Mouse (Mus musculus): Measurements from ENCODE around the gene G6pdx. TPM values are rescaled to one million over a fixed set of nuclear protein-coding genes. Genes with fewer than 3 reads are reported as not detected.

The G6pdx gene
- polyA plus RNA-seq, 1 experiment from 2014 or later, result 43.9 TPM

- DNase-seq (ENCODE audit: low spot score) (peak; percentile 74), ATAC-seq (ENCODE audit: low read depth) (peak; percentile 86)
- Histone ChIP-seq H3K9me3 (ENCODE audit: control insufficient read depth, low read length) (no peaks in the 10 kb centered on the region), H3K36me3 (ENCODE audit: control insufficient read depth, insufficient read depth, low read length) (0 out of 2 replicates have a peak, but pooled peaks cover 12% of the 10 kb centered on the region), H3K4me2 (ENCODE audit: low read depth, low read length) (peak overlapping the region; percentile 64), H3K4me1 (ENCODE audit: control insufficient read depth, insufficient read depth, low read length) (no peaks in the 10 kb centered on the region), H3K4me3 (ENCODE audit: low read depth, low read length) (peak overlapping the region; percentile 56), H3K27me3 (replicated peaks; ENCODE audit: control insufficient read depth, insufficient read depth, low read length) (no peaks in the 10 kb centered on the region), H3K9ac (ENCODE audit: low read depth, low read length) (peak overlapping the region; percentile 81), H3K27ac (replicated peaks; ENCODE audit: low read depth, low read length) (peak overlapping the region; percentile 78)
- 13% methylated on average over 13 of the region's 49 CpGs for WGBS
Observed at GRCm38 (mm10) chrX:74368209-74368909, 60.6 kb downstream of the G6pdx start.

- peak overlapping the region; percentile 64 for H3K4me2 ChIP-seq (ENCODE audit: low read depth, low read length)
- H3K36me3 ChIP-seq (ENCODE audit: control insufficient read depth, insufficient read depth, low read length), result 0 out of 2 replicates have a peak, but pooled peaks cover 12% of the 10 kb centered on the region
- H3K9ac ChIP-seq (ENCODE audit: low read depth, low read length), result peak overlapping the region; percentile 81
- H3K9me3 ChIP-seq (ENCODE audit: control insufficient read depth, low read length), result no peaks in the 10 kb centered on the region
- 0 out of 2 replicates have a peak overlapping the region, but pooled peaks have one; percentile 78 for H3K27ac ChIP-seq (replicated peaks; ENCODE audit: low read depth, low read length)
- H3K27me3 ChIP-seq (replicated peaks; ENCODE audit: control insufficient read depth, insufficient read depth, low read length), result no peaks in the 10 kb centered on the region
- WGBS, result 64% methylated on average over 10 of the region's 10 CpGs
- ATAC-seq (ENCODE audit: low read depth) (no peak), DNase-seq (ENCODE audit: low spot score) (no peak)
- H3K4me1 ChIP-seq (ENCODE audit: control insufficient read depth, insufficient read depth, low read length), result no peaks in the 10 kb centered on the region
- peak overlapping the region; percentile 56 for H3K4me3 ChIP-seq (ENCODE audit: low read depth, low read length)
Observed at GRCm38 (mm10) chrX:74367512-74367911, 61.5 kb downstream of the G6pdx start.

Other genes with a start within 250 kb of the G6pdx start
- 284 and 324 TPM in 2 replicates for gene Flna, start 179.4 kb downstream of the G6pdx start, polyA plus RNA-seq (2014; fragmentation: Nextera tagmentation; extraction: Ambion mirVana)
- 26.1 and 26.9 TPM in 2 replicates for gene Emd, start 174.5 kb downstream of the G6pdx start, polyA plus RNA-seq (2014; fragmentation: Nextera tagmentation; extraction: Ambion mirVana)
- gene Rpl10, start 158.4 kb downstream of the G6pdx start, polyA plus RNA-seq (2014; fragmentation: Nextera tagmentation; extraction: Ambion mirVana), result 898 and 935 TPM in 2 replicates
- 61.5 and 63.1 TPM in 2 replicates for gene Taz, start 147.3 kb downstream of the G6pdx start, polyA plus RNA-seq (2014; fragmentation: Nextera tagmentation; extraction: Ambion mirVana)
- 16.5 and 19.3 TPM in 2 replicates for gene Dnase1l1, start 146.9 kb downstream of the G6pdx start, polyA plus RNA-seq (2014; fragmentation: Nextera tagmentation; extraction: Ambion mirVana)
- 138 and 143 TPM in 2 replicates for gene Atp6ap1, start 132.1 kb downstream of the G6pdx start, polyA plus RNA-seq (2014; fragmentation: Nextera tagmentation; extraction: Ambion mirVana)
- gene Gdi1, start 124.2 kb downstream of the G6pdx start, polyA plus RNA-seq (2014; fragmentation: Nextera tagmentation; extraction: Ambion mirVana), result 156 and 180 TPM in 2 replicates
- gene Fam50a, start 116.2 kb downstream of the G6pdx start, polyA plus RNA-seq (2014; fragmentation: Nextera tagmentation; extraction: Ambion mirVana), result 45.6 and 47.9 TPM in 2 replicates
- 18.0 and 19.7 TPM in 2 replicates for gene Plxna3, start 100.1 kb downstream of the G6pdx start, polyA plus RNA-seq (2014; fragmentation: Nextera tagmentation; extraction: Ambion mirVana)
- gene Lage3, start 75.6 kb downstream of the G6pdx start, polyA plus RNA-seq (2014; fragmentation: Nextera tagmentation; extraction: Ambion mirVana), result 94.0 and 104 TPM in 2 replicates
- gene Ubl4a, start 56.0 kb downstream of the G6pdx start, polyA plus RNA-seq (2014; fragmentation: Nextera tagmentation; extraction: Ambion mirVana), result 78.8 and 83.5 TPM in 2 replicates
- gene Slc10a3, start 55.8 kb downstream of the G6pdx start, polyA plus RNA-seq (2014; fragmentation: Nextera tagmentation; extraction: Ambion mirVana), result 21.4 and 22.5 TPM in 2 replicates
- gene Fam3a, start 35.9 kb downstream of the G6pdx start, polyA plus RNA-seq (2014; fragmentation: Nextera tagmentation; extraction: Ambion mirVana), result 38.4 and 43.0 TPM in 2 replicates
- gene Ikbkg, start 35.9 kb downstream of the G6pdx start, polyA plus RNA-seq (2014; fragmentation: Nextera tagmentation; extraction: Ambion mirVana), result 20.7 and 25.4 TPM in 2 replicates
- not detected in 2 replicates for gene Gm6880, start 52.2 kb upstream of the G6pdx start, polyA plus RNA-seq (2014; fragmentation: Nextera tagmentation; extraction: Ambion mirVana)
- not detected in 2 replicates for gene Olfr1326-ps1, start 145.7 kb upstream of the G6pdx start, polyA plus RNA-seq (2014; fragmentation: Nextera tagmentation; extraction: Ambion mirVana)
- 0.07 TPM in 1 of 2 replicates, not detected in the other for gene Olfr1325, start 163.5 kb upstream of the G6pdx start, polyA plus RNA-seq (2014; fragmentation: Nextera tagmentation; extraction: Ambion mirVana)
- gene Gm5640, start 216.4 kb upstream of the G6pdx start, polyA plus RNA-seq (2014; fragmentation: Nextera tagmentation; extraction: Ambion mirVana), result not detected in 2 replicates